Mouse (Mus musculus): ENCODE measurements at regions not wholly inside any gene's neighbourhood (a gene's known extent, or its start where the extent isn't known, plus 50 kb on each side); places are given as distances from the start of the nearest gene placed in this dataset.

- Histone ChIP-seq H3K4me2 (ENCODE audit: low read length) (no peak overlapping the region), H3K9me3 (ENCODE audit: control insufficient read depth, low read length) (no peaks in the 10 kb centered on the region), H3K9ac (ENCODE audit: low read length) (no peak overlapping the region), H3K4me1 (replicated peaks; ENCODE audit: control insufficient read depth, insufficient read depth, low read length) (peaks cover 19% of the 10 kb centered on the region), H3K27ac (ENCODE audit: low read depth) (no peak overlapping the region), H3K4me3 (ENCODE audit: low read depth, low read length) (no peak overlapping the region), H3K36me3 (ENCODE audit: control insufficient read depth, insufficient read depth, low read length) (no peaks in the 10 kb centered on the region), H3K27me3 (replicated peaks; ENCODE audit: control insufficient read depth, insufficient read depth, low read length) (no peaks in the 10 kb centered on the region)
- ATAC-seq (replicated peaks; ENCODE audit: low FRiP score, low TSS enrichment, low read depth), result no peak
- DNase-seq (ENCODE audit: low spot score), result no peak
- 53% methylated on average over 3 of the region's 3 CpGs for WGBS
Observed at GRCm38 (mm10) chr2:72627915-72628314, 152.0 kb downstream of the Cdca7 start.

GRCm38 (mm10) chr2:72628626-72629470, 152.9 kb downstream of the Cdca7 start:
- Histone ChIP-seq H3K4me3 (ENCODE audit: low read depth, low read length) (no peak overlapping the region), H3K9ac (ENCODE audit: low read length) (no peak overlapping the region), H3K27ac (ENCODE audit: low read depth) (peak overlapping the region; percentile 73), H3K36me3 (ENCODE audit: control insufficient read depth, insufficient read depth, low read length) (no peaks in the 10 kb centered on the region), H3K4me1 (replicated peaks; ENCODE audit: control insufficient read depth, insufficient read depth, low read length) (peaks cover 19% of the 10 kb centered on the region), H3K27me3 (replicated peaks; ENCODE audit: control insufficient read depth, insufficient read depth, low read length) (no peaks in the 10 kb centered on the region), H3K4me2 (ENCODE audit: low read length) (peak overlapping the region; percentile 34), H3K9me3 (ENCODE audit: control insufficient read depth, low read length) (no peaks in the 10 kb centered on the region)
- WGBS, result 34% methylated on average over 16 of the region's 16 CpGs
- no peak for DNase-seq (ENCODE audit: low spot score)
- no peak for ATAC-seq (replicated peaks; ENCODE audit: low FRiP score, low TSS enrichment, low read depth)

GRCm38 (mm10) chr2:72629691-72630461, 153.9 kb downstream of the Cdca7 start:
- Histone ChIP-seq H3K36me3 (ENCODE audit: control insufficient read depth, insufficient read depth, low read length) (no peaks in the 10 kb centered on the region), H3K4me2 (ENCODE audit: low read length) (peak overlapping the region; percentile 34; the same call in 1 of the 2 replicates), H3K4me3 (ENCODE audit: low read depth, low read length) (no peak overlapping the region), H3K4me1 (replicated peaks; ENCODE audit: control insufficient read depth, insufficient read depth, low read length) (peaks cover 19% of the 10 kb centered on the region), H3K27me3 (replicated peaks; ENCODE audit: control insufficient read depth, insufficient read depth, low read length) (no peaks in the 10 kb centered on the region), H3K9ac (ENCODE audit: low read length) (no peak overlapping the region), H3K27ac (ENCODE audit: low read depth) (peak overlapping the region; percentile 73), H3K9me3 (ENCODE audit: control insufficient read depth, low read length) (no peaks in the 10 kb centered on the region)
- ATAC-seq (replicated peaks; ENCODE audit: low FRiP score, low TSS enrichment, low read depth), result no peak
- DNase-seq (ENCODE audit: low spot score), result no peak
- WGBS, result 76% methylated on average over 14 of the region's 14 CpGs

- WGBS, result 42% methylated on average over 9 of the region's 9 CpGs
- ATAC-seq (replicated peaks; ENCODE audit: low FRiP score, low TSS enrichment, low read depth), result no peak
Observed at GRCm38 (mm10) chr2:72637881-72638620, 162.1 kb downstream of the Cdca7 start.

GRCm38 (mm10) chr2:72639022-72639421, 163.1 kb downstream of the Cdca7 start:
- H3K4me3 ChIP-seq (ENCODE audit: low read depth, low read length), result no peak overlapping the region
- H3K9ac ChIP-seq (ENCODE audit: low read length), result no peak overlapping the region
- H3K36me3 ChIP-seq (ENCODE audit: control insufficient read depth, insufficient read depth, low read length), result no peaks in the 10 kb centered on the region
- H3K4me2 ChIP-seq (ENCODE audit: low read length), result no peak overlapping the region
- no peaks in the 10 kb centered on the region for H3K27me3 ChIP-seq (replicated peaks; ENCODE audit: control insufficient read depth, insufficient read depth, low read length)
- no peak for DNase-seq (ENCODE audit: low spot score)
- no peak for ATAC-seq (replicated peaks; ENCODE audit: low FRiP score, low TSS enrichment, low read depth)
- no peak overlapping the region for H3K27ac ChIP-seq (ENCODE audit: low read depth)
- H3K4me1 ChIP-seq (replicated peaks; ENCODE audit: control insufficient read depth, insufficient read depth, low read length), result peaks cover 4% of the 10 kb centered on the region; the same call in 1 of the 2 replicates
- 46% methylated on average over 4 of the region's 4 CpGs for WGBS
- no peaks in the 10 kb centered on the region for H3K9me3 ChIP-seq (ENCODE audit: control insufficient read depth, low read length)

More at GRCm38 (mm10) chr2:72637881-72638620, 162.1 kb downstream of the Cdca7 start:
- Histone ChIP-seq H3K27ac (ENCODE audit: low read depth) (no peak overlapping the region), H3K9ac (ENCODE audit: low read length) (no peak overlapping the region), H3K4me3 (ENCODE audit: low read depth, low read length) (no peak overlapping the region), H3K9me3 (ENCODE audit: control insufficient read depth, low read length) (no peaks in the 10 kb centered on the region), H3K27me3 (replicated peaks; ENCODE audit: control insufficient read depth, insufficient read depth, low read length) (no peaks in the 10 kb centered on the region), H3K4me1 (replicated peaks; ENCODE audit: control insufficient read depth, insufficient read depth, low read length) (peaks cover 4% of the 10 kb centered on the region; the same call in 1 of the 2 replicates), H3K4me2 (ENCODE audit: low read length) (no peak overlapping the region), H3K36me3 (ENCODE audit: control insufficient read depth, insufficient read depth, low read length) (no peaks in the 10 kb centered on the region)
- DNase-seq (ENCODE audit: low spot score), result no peak

- no peaks in the 10 kb centered on the region for H3K9me3 ChIP-seq (ENCODE audit: control insufficient read depth, low read length)
- no peaks in the 10 kb centered on the region for H3K36me3 ChIP-seq (ENCODE audit: control insufficient read depth, insufficient read depth, low read length)
- no peak overlapping the region for H3K4me3 ChIP-seq (ENCODE audit: low read depth, low read length)
- H3K9ac ChIP-seq (ENCODE audit: low read length), result no peak overlapping the region
- H3K4me1 ChIP-seq (replicated peaks; ENCODE audit: control insufficient read depth, insufficient read depth, low read length), result peaks cover 4% of the 10 kb centered on the region; the same call in 1 of the 2 replicates
- DNase-seq (ENCODE audit: low spot score) (no peak), ATAC-seq (replicated peaks; ENCODE audit: low FRiP score, low TSS enrichment, low read depth) (no peak)
- no peak overlapping the region for H3K4me2 ChIP-seq (ENCODE audit: low read length)
- no peaks in the 10 kb centered on the region for H3K27me3 ChIP-seq (replicated peaks; ENCODE audit: control insufficient read depth, insufficient read depth, low read length)
- no peak overlapping the region for H3K27ac ChIP-seq (ENCODE audit: low read depth)
Observed at GRCm38 (mm10) chr2:72641228-72641627, 165.3 kb downstream of the Cdca7 start.

GRCm38 (mm10) chr2:72644151-72644843, 168.3 kb downstream of the Cdca7 start:
- Histone ChIP-seq H3K27me3 (replicated peaks; ENCODE audit: control insufficient read depth, insufficient read depth, low read length) (no peaks in the 10 kb centered on the region), H3K4me2 (ENCODE audit: low read length) (no peak overlapping the region), H3K36me3 (ENCODE audit: control insufficient read depth, insufficient read depth, low read length) (no peaks in the 10 kb centered on the region), H3K9me3 (ENCODE audit: control insufficient read depth, low read length) (no peaks in the 10 kb centered on the region), H3K9ac (ENCODE audit: low read length) (no peak overlapping the region), H3K27ac (ENCODE audit: low read depth) (no peak overlapping the region), H3K4me3 (ENCODE audit: low read depth, low read length) (no peak overlapping the region), H3K4me1 (replicated peaks; ENCODE audit: control insufficient read depth, insufficient read depth, low read length) (no peaks in the 10 kb centered on the region; the same call in 1 of the 2 replicates)
- ATAC-seq (replicated peaks; ENCODE audit: low FRiP score, low TSS enrichment, low read depth) (no peak), DNase-seq (ENCODE audit: low spot score) (no peak)
- WGBS, result 77% methylated on average over 10 of the region's 10 CpGs

- Histone ChIP-seq H3K4me2 (ENCODE audit: low read length) (no peak overlapping the region), H3K4me3 (ENCODE audit: low read depth, low read length) (no peak overlapping the region), H3K9ac (ENCODE audit: low read length) (no peak overlapping the region), H3K4me1 (replicated peaks; ENCODE audit: control insufficient read depth, insufficient read depth, low read length) (no peaks in the 10 kb centered on the region; the same call in 1 of the 2 replicates), H3K36me3 (ENCODE audit: control insufficient read depth, insufficient read depth, low read length) (no peaks in the 10 kb centered on the region), H3K27ac (ENCODE audit: low read depth) (no peak overlapping the region), H3K9me3 (ENCODE audit: control insufficient read depth, low read length) (no peaks in the 10 kb centered on the region), H3K27me3 (replicated peaks; ENCODE audit: control insufficient read depth, insufficient read depth, low read length) (no peaks in the 10 kb centered on the region)
- DNase-seq (ENCODE audit: low spot score) (no peak), ATAC-seq (replicated peaks; ENCODE audit: low FRiP score, low TSS enrichment, low read depth) (no peak)
- 62% methylated on average over 5 of the region's 5 CpGs for WGBS
Observed at GRCm38 (mm10) chr2:72647642-72648041, 171.7 kb downstream of the Cdca7 start.
